Mouse (Mus musculus): Measurements from ENCODE around the gene Gm7951. TPM values are rescaled to one million over a fixed set of nuclear protein-coding genes. Genes with fewer than 3 reads are reported as not detected.
"Not testable (repeated sequence)": the region's sequence is repeated elsewhere in the genome, so short reads cannot be mapped to it uniquely, and the experiment has no call there.

Gene Gm7951
- total RNA-seq (2021), result not detected

DNA sequence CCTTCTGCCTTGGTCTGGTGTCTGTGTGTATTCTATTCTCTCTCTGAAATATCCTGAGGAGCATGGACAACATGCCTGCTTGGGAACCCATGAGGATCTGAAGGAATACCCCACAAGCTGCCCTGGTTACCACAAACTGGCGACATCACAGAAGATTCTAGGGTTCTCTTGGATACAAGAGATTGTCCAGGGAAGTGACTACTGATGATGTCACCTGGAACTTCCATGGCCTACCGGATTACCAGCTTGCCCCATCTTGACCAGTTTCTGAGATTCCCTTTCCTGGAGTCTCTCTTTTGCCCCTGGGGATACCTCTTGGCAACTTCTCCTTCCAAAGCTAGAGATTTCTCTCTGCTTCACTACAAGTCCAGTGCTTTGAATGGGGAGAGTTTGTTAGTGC is at the start of gene Gm7951:
Gm7951 (minus strand) TSS at position 101 of the 400 bp plus-strand sequence.
- not testable (repeated sequence) for DNase-seq

DNA sequence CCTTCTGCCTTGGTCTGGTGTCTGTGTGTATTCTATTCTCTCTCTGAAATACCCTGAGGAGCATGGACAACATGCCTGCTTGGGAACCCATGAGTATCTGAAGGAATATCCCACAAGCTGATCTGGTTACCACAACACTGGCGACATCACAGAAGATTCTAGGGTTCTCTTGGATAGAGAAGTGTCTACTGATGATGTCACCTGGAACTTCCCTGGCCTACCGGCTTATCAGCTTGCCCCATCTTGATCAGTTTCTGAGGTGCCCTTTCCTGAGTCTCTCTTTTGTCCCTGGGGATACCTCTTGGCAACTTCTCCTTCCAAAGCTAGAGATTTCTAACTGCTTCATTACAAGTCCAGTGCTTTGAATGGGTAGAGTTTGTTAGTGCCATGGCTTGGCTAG is 45.4 kb upstream of the Gm7951 start, which contains the start of gene Gm17027:
Gm17027 (minus strand) TSS at position 101 of the 400 bp plus-strand sequence.
- DNase-seq, result not testable (repeated sequence)

DNA sequence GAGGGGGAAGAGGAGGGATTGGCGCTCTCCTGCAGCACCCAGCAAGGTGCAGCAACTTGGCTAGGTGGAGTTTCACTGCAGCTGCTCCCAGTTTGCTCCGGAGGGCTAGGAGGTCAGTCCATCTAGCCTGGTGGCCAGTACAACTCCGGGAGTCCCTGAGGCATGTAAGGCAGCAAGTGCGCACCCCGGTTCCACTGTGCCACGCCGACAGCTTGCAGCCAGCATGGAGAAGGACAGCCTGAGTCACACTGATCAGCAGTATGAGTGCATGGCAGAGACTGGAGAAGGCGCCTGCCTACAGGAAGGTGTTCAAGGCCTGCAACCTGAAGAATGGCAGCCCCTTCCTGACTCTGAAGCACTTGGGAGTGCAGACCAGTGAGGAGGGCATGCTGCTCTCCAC is 17.4 kb upstream of the Gm7951 start:
- peak; percentile 4 for DNase-seq

DNA sequence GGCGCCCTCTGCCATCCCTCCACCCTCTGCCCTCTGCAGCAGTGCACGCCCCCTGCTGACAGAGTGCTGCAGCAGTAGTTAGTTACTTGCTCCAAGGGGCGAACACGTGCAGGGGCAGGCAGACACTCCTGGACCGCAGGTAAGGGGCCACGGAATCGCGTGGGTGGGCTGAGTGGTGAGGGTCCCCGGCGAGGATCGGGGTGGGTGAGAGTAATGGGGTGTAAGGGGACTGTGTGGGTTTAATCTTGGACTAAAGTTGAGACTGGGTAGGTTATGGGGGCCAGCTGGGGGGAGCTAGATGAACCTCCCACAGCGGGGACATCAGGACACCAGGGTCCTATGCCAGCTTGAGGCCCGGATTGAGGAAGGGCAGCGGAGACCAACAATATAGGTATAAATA is 16.6 kb upstream of the Gm7951 start:
- DNase-seq, result peak; percentile 3

Other genes with a start within 250 kb of the Gm7951 start
- gene Gm7980, start 210.1 kb downstream of the Gm7951 start, total RNA-seq (2021), result not detected
- gene 1700049E17Rik1, start 192.4 kb downstream of the Gm7951 start, total RNA-seq (2021), result not detected
- not detected for gene 1700024B05Rik, start 173.4 kb downstream of the Gm7951 start, total RNA-seq (2021)
- not detected for gene Gm6401, start 149.4 kb downstream of the Gm7951 start, total RNA-seq (2021)
- not detected for gene Gm3543, start 134.0 kb downstream of the Gm7951 start, total RNA-seq (2021)
- not detected for gene Gm17027, start 45.3 kb upstream of the Gm7951 start, total RNA-seq (2021)
- not detected for gene Gm3573, start 73.4 kb upstream of the Gm7951 start, total RNA-seq (2021)
- gene Gm17026, start 142.7 kb upstream of the Gm7951 start, total RNA-seq (2021), result not detected
- not detected for gene Gm9611, start 180.0 kb upstream of the Gm7951 start, total RNA-seq (2021)
- gene Gm7995, start 192.8 kb upstream of the Gm7951 start, total RNA-seq (2021), result not detected

Measured in heart, postnatal 4 days (tissue).